Mouse (Mus musculus) MN1 (cell line): ENCODE results near the gene Rnf168.
"Not testable (repeated sequence)": the region's sequence is repeated elsewhere in the genome, so short reads cannot be mapped to it uniquely, and the experiment has no call there.

Experiments used
- DNase-seq: peaks from one replicate; pipeline ENCODE4 v3.0.0-alpha.2; 2016; ENCODE audit warnings: low spot score

The Rnf168 gene

DNA sequence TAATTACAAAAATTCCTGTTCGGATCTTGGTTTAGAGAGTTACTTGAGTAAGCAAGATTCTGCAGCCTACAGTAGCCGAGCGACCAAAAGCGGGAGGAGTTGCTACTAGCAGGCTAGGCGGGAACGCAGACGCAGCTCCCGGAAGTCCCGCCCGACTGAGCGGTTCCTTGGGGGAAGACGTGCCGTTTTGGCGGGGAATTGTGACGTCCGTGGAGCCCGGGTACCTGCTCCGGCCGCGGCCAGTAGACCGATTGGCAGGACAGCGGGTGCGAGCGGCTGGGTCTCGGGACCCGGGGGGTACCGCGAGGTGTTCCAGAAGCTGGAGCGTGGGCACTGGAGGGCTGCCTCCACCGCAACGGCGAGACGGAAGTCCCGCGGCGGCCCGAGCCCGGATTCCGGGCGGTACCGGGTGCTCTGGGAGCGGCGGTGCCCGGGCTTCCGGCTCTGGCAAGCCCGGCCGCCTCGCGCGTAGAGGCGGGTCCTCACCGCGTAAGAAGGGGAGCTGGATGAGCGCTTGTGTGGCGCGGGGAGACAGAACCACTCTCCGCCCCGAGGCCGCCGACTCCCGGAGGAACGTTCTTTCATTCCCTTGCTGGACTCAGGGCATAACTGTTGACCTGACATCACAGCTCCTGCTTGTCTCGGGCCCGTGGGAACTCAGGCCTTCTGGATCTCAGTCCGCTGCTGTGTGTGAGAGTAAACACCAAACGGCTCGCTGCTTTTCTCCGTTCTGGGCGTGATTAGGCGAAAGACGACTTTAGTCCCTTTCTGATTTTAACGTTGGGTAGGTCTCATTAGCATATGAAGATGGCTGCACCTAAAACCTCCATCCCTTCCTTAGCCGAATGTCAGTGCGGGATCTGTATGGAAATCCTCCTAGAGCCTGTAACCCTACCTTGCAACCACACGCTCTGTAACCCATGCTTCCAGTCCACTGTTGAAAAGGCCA is at the start of gene Rnf168:
Rnf168 (plus strand) TSS at position 152 of the 949 bp plus-strand sequence.
- DNase-seq: peak; percentile 84

DNA sequence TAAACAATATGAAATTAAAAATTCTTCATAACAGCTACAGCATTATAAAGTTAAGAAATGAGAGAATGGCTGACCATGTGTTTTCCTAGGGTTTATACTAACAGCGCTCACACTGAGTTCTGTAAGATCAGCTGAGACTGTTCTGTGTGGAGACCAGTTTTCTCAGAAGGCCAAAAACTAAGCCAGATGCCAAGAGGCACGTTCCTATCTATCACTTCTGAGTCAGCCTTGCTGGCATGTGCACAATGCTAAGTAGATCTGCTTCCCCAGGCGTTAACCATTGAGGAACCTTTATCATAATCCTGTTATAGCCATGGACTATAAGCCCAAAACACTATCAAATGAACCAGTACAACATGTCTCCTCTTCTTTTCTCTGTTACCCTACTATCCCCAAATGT is 45.2 kb upstream of the Rnf168 start:
- not testable (repeated sequence) for DNase-seq

DNA sequence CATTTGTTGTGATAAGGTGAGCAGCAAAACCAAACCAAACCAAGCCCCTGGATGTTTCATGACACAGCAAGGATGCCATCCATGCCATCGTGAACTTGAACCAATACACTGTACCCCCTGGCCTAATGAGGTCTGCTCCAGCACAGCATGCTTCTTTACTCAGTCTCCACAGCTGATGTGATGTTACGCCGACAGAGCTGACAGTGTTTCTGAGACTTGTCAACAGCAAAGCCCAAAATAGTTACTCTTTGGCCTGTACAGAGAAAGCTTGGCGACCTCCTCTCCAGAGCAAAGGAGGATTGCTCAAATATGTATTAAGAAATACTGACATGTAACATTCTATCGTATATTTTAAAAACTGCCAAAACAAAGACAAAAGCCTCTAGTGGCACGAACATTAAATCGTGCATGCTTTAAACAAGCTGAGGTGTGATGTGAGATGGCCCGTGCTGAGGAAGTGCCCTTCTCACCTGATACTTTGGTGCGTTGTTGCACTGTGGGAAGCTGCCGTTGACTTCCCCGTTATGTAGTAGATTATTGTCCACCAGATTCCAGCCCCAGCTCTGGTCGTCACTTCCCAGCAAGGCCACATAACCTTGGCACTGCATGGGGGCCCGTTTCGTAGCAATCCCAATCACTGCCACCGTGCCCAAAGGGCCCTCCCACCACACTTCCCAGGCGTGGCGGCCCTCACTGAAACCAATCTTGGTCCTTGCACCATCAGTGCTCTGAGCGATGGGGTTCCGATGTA is 39.2 kb upstream of the Rnf168 start:
- DNase-seq: no peak

DNA sequence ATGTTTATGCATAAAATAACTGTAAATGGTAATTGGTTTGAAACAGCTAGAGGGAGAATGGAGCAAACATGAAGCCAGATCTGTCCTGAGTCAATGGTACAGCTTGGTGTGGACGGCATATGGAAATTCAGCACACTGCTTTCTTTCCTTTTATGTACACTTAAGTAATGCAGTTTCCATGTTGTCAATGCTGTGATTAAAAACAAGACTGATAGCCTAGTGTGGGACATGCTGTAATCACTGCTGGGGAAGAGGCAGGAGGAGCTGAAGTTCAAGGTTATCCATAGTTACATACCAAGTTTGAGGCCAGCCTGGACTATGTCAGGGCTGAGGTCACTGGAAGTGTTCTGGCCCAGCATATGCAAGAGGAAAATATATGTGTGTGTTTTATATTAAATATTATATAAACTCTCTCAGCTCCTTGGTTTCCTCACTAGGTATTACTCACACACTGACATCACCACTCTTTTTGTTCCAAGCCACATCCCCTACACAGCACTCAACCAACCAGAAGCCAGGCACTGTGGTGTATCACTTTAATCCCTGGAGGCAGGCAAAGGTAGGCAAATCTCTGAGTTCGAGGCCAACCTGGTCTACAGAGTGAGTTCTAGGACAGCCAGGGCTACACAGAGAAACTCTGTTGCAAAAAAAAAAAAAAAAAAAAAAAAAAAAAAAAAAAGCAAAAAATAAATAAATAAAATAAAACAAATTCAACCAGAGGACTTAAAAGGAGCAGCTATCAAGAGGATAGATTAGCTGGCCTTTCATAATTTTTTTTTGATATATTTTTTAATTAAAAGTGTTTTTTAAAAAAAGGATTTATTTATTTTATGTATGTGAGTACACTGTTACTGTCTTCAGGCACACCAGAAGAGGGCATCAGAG is 37.6 kb upstream of the Rnf168 start:
- no peak for DNase-seq

DNA sequence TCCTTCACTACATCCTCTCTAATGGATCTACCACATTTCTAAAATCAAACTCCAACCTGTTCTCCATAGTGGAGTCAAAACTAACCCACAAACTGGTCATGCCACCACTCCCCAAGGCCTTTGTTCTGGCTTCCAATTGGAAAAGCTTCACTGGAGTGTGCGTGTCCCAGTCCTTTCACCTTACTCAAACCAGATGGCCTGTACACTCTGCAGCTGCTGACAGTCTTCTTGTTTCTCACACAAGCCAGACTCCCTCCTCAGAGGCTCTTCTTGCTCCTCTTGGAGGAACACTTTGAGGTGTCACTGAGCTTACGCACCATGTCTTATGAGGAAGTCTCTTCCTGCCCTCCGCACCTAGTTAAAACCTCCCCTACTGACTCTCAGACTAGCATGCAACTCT is 33.4 kb upstream of the Rnf168 start:
- peak; percentile 61 for DNase-seq

DNA sequence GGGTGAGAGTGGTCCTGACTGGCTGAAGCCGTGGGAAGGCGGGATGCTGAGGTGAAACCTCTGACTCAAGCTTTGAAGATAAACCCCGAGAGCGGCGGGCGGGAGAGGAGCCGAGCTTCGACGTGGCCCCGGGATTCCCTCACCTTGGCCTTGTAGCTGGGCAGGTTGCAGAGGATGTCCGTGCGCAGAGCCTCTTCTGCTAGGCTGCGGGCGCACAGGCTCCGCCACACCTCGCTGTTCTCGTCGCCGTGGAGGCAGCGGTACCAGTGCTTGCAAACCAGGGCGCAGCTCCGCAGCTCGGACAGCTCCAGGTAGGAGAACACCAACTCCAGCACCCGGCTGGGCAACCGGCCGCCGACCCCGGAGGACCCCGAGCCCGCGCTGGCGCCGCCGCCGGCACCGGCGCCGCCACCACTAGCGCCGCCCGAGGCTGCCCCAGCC is 30.9 kb upstream of the Rnf168 start:
- DNase-seq: peak; percentile 54

DNA sequence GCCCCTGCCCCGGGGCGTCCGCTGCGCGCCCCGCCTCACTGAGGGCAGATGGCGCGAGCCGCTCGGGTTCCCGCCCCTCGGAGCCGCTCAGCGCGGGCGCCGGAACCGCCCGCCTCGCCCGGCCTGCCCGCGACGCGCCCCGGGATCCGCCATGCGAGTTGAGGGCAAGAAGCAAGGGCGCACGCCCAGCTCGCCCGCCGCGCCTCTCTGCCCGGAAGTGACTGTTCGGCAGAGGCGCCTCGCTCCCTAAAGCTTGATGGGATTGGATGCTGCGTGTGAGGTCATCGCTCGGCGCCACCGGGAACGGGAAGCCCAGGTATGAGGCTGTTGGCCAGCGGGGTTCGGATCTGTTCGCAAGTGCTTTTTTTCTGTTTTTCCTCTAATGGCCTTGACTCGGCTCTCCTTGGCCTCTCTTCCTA is 30.3 kb upstream of the Rnf168 start, which contains the start of the genes Fbxo45 and Wdr53:
Fbxo45 (minus strand) TSS at position 207 of the 419 bp plus-strand sequence.
Wdr53 (plus strand) TSS at position 276 of the 419 bp plus-strand sequence.
- DNase-seq: peak; percentile 93

DNA sequence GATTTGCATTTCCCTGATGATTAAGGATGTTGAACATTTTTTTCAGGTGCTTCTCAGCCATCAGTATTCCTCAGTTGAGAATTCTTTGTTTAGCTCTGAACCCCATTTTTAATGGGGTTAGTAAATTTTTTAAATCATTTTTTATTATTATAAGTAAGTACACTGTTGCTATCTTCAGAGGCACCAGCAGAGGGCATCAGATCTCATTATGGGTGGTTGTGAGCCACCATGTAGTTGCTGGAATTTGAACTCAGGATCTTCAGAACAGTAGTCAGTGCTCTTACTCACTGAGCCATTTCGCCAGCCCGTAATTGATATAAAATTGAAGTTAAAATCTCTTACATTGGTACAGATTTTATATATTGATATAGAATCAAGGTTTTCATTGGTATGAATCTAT is 13.0 kb upstream of the Rnf168 start:
- DNase-seq: not testable (repeated sequence)

DNA sequence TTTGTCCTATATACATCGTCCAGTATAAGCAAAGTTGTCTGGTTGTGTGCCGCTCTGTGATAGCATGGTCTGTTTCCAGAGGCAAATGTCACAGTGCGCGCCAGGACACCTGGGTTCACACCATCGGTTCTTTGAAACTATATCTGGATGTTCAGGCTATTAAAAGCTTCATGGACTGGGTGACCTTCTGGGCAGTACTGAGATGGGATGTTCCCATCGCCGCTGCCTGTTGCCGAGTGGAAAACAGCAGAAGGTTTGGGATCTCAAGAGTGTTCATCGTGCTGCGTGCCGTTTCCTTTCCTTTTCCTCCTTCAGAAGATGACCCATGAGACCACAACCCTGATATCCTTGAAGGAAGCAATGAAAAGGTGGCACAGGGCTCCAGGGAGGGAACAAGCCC is 6.0 kb upstream of the Rnf168 start, which contains the start of gene Smco1:
Smco1 (plus strand) TSS at position 178 of the 400 bp plus-strand sequence.
- no peak for DNase-seq

DNA sequence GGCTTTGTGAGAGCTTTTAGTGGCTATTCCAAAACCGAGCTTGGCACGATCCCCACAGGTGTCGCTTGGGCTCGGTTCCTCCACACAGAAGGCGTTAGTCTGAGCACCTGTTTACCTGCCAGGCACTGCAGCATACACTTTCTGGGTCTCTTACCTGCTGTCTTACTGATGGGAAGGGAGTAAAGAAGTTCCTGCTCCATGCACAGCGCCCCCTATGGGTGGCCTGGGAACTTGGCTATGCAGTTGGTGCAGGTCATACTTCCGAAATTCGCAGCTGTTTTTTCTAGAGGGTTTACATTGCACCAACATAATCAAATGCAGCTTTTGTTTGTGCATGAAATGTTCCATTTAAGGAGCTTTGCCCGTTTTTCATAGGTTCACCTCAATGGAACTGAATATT is 3.9 kb upstream of the Rnf168 start:
- DNase-seq: no peak

DNA sequence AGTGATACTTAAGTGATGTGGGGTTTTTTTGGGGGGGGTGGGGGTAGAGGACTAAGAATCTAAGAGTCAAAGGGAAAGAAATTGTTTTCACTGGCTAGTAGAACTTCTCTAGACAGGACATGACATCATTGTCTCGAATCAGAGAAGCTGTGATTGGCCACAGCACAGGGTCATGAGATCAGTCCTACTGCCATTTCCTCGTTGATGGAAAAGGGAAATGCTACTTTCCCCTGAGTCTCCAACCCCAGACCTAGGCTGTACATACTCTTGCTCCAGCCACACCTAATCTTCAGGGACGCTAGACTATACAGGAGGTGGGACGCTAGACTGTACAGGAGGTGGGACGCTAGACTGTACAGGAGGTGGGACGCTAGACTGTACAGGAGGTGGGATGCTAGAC is 2.2 kb upstream of the Rnf168 start:
- no peak for DNase-seq

DNA sequence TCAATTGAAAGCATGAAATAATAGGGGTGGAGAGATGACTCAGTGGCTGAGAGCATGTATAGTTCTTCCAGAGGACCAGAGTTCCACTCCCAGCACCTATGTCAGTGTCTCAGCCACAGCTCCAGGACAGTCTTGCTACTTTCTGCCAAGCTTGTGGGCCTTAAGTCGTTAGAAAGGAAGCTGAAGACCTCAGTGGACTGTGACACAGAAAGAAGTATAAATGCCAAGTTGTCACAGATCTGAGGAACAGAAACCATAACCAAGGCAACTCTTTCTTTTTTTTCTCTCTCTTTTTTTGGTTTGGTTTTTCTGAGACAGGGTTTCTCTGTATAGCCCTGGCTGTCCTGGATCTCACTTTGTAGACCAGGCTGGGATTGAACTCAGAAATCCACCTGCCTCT is 1.4 kb upstream of the Rnf168 start:
- DNase-seq: no peak

DNA sequence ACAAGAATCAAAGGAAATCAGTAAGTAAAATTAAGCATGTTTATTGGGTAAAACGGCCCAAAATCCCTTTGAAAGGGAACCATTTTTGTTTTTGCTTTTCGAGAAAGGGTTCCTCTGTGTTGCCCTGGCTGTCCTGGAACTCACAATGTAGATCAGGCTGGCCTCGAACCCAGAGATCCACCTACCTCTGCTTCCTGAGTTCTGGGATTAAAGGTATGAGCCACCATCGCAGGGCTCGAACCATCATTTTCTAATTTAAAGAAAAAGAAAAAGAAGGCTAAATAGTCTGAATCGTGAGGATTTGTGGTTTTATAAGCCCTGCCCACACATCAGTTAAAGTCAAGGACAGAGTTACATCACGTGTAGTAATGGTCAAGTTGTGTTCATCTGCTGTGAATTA is 1.1 kb downstream of the Rnf168 start:
- no peak for DNase-seq

DNA sequence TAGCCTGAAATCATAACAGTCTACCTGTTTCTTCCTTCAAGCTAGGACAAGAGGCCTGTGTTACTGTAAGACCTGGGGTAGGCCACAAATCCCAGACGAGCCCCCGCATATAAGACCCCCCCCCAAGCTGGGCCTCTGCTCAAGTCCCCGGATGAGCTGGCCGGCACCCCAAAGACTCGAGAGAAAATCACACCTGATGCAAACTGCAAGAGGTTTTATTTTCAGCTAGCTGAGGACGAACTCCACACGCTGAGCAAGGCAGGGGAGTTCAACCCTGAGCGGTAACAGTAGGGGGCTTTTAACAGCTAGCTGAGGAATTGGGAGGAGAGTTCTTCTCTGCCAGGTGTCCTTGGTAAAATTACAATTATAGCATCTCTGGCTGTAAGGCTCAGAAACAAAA is 3.0 kb downstream of the Rnf168 start:
- DNase-seq: no peak

DNA sequence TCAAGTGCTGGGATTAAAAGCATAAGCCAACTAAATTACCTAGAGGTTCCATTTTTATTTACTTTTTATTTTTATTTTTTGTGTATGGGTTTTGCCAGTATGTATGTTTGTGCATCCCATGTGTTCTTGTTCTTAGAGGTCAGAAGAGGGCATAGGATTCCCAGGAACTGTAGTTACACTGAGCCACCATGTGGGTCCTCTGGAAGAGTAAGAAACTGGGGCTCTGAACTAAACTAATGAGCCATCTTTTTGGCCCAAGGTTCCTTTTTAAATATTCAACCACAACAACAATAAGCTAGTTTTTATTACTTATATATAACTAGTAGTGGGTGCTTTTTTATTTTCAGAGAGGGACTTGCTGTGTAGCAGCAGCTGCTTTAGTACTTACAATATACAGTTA is 5.3 kb downstream of the Rnf168 start:
- no peak for DNase-seq

DNA sequence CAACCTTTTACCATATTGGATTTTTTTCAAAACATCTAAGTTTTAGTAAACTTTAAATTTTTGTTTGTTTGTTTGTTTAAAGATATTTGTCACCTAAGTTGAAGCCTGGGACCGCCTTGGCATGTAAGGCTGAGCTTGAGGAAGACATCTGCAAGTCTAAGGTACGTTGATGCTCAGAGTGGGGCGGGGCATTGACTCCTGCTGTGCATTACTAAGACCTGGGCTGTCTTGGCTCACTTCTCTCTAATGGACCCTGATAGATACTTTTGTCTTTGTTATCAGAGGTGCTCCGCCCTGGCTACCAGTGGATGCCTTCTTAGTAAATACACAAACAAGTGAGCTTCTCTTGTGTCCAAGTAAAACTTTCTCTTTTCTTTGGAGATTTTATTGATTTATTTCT is 14.6 kb downstream of the Rnf168 start:
- DNase-seq: no peak

DNA sequence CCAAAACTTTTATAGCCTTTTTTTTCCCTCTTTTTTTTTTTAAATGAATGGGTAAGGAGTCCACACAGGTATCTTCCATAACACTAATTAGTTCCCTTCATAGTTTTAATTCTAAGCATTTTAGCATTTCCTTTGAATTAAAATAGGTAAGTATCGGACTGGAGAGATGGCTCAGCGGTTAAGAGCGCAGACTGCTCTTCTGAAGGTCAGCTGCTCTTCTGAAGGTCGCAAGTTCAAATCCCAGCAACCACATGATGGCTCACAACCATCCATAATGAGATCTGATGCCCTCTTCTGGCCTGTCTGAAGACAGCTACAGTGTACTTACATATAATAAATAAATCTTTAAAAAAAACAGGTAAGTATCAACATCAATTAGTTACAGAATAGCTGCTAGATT is 22.4 kb downstream of the Rnf168 start:
- DNase-seq: not testable (repeated sequence)

DNA sequence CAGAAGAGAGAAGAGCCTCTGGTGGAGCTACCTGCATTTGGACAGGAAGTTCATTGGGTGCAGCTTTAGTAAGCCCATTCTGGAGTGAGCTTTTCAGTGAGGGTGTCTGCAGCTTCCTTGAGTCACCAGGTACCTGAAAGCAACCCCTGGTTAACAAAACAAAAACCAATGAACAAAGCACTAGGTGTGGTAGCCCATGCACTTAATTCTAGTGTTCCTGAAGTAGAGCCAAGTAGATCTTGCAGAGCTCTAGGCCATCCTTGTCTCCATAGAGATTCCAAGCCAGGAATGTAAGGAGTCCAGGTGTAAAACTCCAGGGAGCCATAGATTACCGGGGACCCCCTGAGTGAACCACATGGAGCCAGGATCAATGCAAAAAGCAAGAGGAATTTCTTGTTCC is 25.8 kb downstream of the Rnf168 start:
- no peak for DNase-seq

DNA sequence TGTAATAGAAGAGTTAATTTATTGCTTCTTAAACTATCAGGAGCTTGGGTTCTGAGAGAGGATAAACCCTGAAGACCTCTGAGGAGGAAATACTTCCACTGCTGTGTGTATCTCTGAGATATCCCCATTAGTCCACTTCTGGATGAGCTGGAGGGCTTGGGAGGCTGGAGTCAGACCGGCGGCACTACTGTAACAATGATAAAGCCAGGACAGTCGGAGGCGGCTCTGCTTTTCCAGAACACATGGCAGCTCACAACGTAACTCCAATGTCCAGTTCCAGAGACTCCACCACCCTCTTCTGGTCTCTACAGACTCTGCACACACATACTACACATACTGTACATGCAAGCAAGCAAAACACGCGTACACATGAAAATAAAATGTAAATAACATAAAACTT is 26.6 kb downstream of the Rnf168 start:
- DNase-seq: no peak

DNA sequence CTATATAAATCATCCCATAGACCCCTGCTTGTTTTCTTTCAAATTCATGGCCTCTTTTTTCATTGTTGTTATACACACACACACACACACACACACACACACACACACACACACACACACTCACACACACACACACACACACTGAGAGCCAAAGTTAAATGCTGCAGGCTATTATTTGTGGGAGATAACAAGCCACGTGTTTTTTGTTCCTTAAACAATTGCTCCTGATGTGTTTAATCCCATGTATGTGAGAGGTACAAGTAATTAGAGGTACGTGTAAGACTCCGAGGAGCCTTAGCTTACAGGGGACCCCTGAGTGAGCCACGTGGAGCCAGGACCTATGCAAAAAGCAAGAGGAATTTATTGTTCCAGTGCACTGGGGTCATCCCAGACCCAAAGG is 34.7 kb downstream of the Rnf168 start:
- DNase-seq: no peak

DNA sequence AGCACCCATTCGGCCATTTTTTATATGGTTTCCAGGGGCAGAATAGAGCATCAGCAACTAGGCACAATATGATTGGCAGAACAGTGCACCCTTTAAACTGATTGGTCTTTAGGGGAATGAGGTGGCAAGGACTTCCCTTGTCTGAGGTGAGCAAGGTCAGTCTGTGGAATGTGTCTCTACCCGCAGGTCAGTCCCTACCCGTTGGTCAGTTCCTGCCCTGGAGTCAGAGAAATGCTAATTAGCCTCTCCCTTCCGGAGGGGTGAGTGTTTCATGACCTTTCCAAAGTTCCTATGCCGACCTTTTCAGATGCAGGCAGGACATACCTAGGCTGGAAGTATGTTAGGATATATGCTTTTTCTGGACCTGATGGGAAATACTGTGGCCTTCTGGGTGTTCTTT is 35.1 kb downstream of the Rnf168 start:
- no peak for DNase-seq

DNA sequence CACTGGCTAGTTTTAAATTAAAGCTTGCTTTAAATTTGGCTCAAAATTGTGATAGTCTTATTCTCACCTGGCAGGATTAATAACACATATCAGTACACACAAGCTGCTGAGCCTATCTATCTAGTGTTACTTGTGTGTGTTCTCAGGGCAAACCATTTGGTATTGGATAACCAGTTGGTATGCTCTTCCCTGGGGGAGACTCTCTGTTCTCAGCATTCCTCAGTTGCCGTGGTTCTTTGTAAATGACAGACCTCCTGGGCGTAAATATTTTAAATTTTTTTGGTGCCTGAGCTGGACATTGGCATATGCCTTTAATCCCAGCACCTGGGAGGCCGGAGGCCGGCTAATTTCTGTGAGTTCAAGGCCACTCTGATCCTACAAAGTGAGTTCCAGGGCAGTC is 35.6 kb downstream of the Rnf168 start:
- DNase-seq: no peak
